1 mouse cellular context compared by ENCODE assay signal in genomic region chr6:35279306-35279705, GRCm38 (mm10).
TF ChIP-seq lines count a peak whose summit lies in the region.

No protein-coding gene starts in this region.

TF ChIP-seq in CH12.LX, 34 proteins besides CTCF, POLR2A, EP300 and RAD21 (continued from another document):
- TF ChIP-seq MXI1 (IDR thresholded peaks at IDR 0.05; ENCODE audit: low read depth, low read length) (no peak), SMC3 (IDR thresholded peaks at IDR 0.05; ENCODE audit: low read depth, low read length) (no peak), USF1 (IDR thresholded peaks at IDR 0.05; ENCODE audit: low read depth, low read length) (no peak), MYC (IDR thresholded peaks at IDR 0.05; ENCODE audit: low read depth, low read length) (no peak), USF2 (conservative IDR thresholded peaks at IDR 0.05; ENCODE audit: low read depth, low read length) (no peak), NELFE (IDR thresholded peaks at IDR 0.05; ENCODE audit: low read depth, low read length) (no peak), NRF1 (IDR thresholded peaks at IDR 0.05; ENCODE audit: low read depth, low read length) (no peak), CHD2 (IDR thresholded peaks at IDR 0.05; ENCODE audit: low read length) (no peak), SIN3A (IDR thresholded peaks at IDR 0.05; ENCODE audit: low read length) (no peak), HCFC1 (IDR thresholded peaks at IDR 0.05; ENCODE audit: low read depth, low read length) (no peak)
